Comparison of ENCODE assay signal across 11 mouse cellular contexts in genomic region chr11:120541907-120542306, GRCm38 (mm10). TPM values are rescaled to one million over a fixed set of nuclear protein-coding genes. Genes with fewer than 3 reads are reported as not detected.
DNase-seq lines count a peak whose midpoint lies in the region.
"Had no signal": no experiment of that assay in that cellular context is flagged by ENCODE, and none has a peak within 500 bp of the region (broad histone marks: within the 10 kb centered on the region; RNA-seq: fewer than 3 reads in every experiment).

No protein-coding gene starts in this region.

- H3K4me3 ChIP-seq in heart, embryonic 10.5 days, result no peak overlapping the region
- H3K4me3 ChIP-seq: embryonic facial prominence, embryonic 12.5 days; megakaryocyte, embryonic 14.5 days had no signal

- peaks cover 19% of the 10 kb centered on the region; the same call in 1 of the 2 replicates for H3K27me3 ChIP-seq in heart, embryonic 10.5 days (ENCODE audit: insufficient read depth, poor library complexity, severe bottlenecking)
- H3K27me3 ChIP-seq: embryonic facial prominence, embryonic 12.5 days had no signal

- H3K9me3 ChIP-seq in heart, embryonic 10.5 days, result no peaks in the 10 kb centered on the region
- H3K9me3 ChIP-seq: embryonic facial prominence, embryonic 12.5 days; megakaryocyte, embryonic 14.5 days had no signal

- H3K36me3 ChIP-seq in heart, embryonic 10.5 days, result peaks cover 43% of the 10 kb centered on the region

- H3K27ac ChIP-seq in heart, embryonic 10.5 days, result no peak overlapping the region
- H3K27ac ChIP-seq: embryonic facial prominence, embryonic 12.5 days had no signal

- peak; percentile 61 to 74 for DNase-seq in heart, adult 18-20 months
- DNase-seq in heart, embryonic 10.5 days (ENCODE audit: low spot score), result no peak
- DNase-seq in thymus, postnatal 14 days, result peak; percentile 30
- no peak for DNase-seq in thymus, adult 18-20 months
- DNase-seq in heart, postnatal 4 days, result peak; percentile 78
- DNase-seq in thymus, postnatal 36 days, result peak; percentile 29 to 32
- DNase-seq in T-cell, adult 2 months (ENCODE audit: low spot score), result no peak
- no peak for DNase-seq in ovary, postnatal 14 days (ENCODE audit: low spot score)

- H3K4me1 ChIP-seq in heart, embryonic 10.5 days, result peaks cover 43% of the 10 kb centered on the region

- WGBS in heart, embryonic 10.5 days, result 25% methylated on average over 4 of the region's 4 CpGs

RNA-seq across cellular contexts. Expression of gene Mcrip1, which starts 7.6 kb away (rescaled TPM):
- 10 to 100 TPM; 39.1 to 44.1 TPM for total RNA-seq in heart, adult 18-20 months (2021)
- 153 and 186 TPM in 2 replicates for polyA plus RNA-seq in heart, embryonic 10.5 days (2016; fragmentation: Nextera tagmentation; extraction: Ambion mirVana)
- 10 to 100 TPM; 76.5 to 82.6 TPM for total RNA-seq in heart, postnatal 4 days (2021)

RNA-seq across cellular contexts. Expression of gene Ppp1r27, which starts 9.0 kb away (rescaled TPM):
- under 1 TPM in 1 of 2 experiments, not detected in 1; 0.35 TPM for total RNA-seq in heart, adult 18-20 months (2021)
- polyA plus RNA-seq in heart, embryonic 10.5 days (2016; fragmentation: Nextera tagmentation; extraction: Ambion mirVana), result not detected in 2 replicates
- total RNA-seq in heart, postnatal 4 days (2021), result under 1 TPM in 1 of 2 experiments, not detected in 1; 0.83 TPM
- polyA plus RNA-seq: intestine, embryonic 16.5 days had no signal

RNA-seq across cellular contexts. Expression of gene Gcgr, which starts 11.4 kb away (rescaled TPM):
- total RNA-seq in heart, adult 18-20 months (2021), result under 1 TPM; 0.93 to 0.94 TPM
- 0.26 and 2.2 TPM in 2 replicates for polyA plus RNA-seq in heart, embryonic 10.5 days (2016; fragmentation: Nextera tagmentation; extraction: Ambion mirVana)
- 1 to 10 TPM; 1.7 to 1.8 TPM for total RNA-seq in heart, postnatal 4 days (2021)

RNA-seq across cellular contexts. Expression of gene P4hb, which starts 31.1 kb away (rescaled TPM):
- total RNA-seq in heart, adult 18-20 months (2021), result 100 to 1,000 TPM; 230 TPM
- polyA plus RNA-seq in heart, embryonic 10.5 days (2016; fragmentation: Nextera tagmentation; extraction: Ambion mirVana), result 550 and 670 TPM in 2 replicates
- total RNA-seq in heart, postnatal 4 days (2021), result 100 to 1,000 TPM; 353 to 365 TPM

RNA-seq across cellular contexts. Expression of gene Arhgdia, which starts 39.5 kb away (rescaled TPM):
- 100 to 1,000 TPM; 133 to 144 TPM for total RNA-seq in heart, adult 18-20 months (2021)
- 587 and 673 TPM in 2 replicates for polyA plus RNA-seq in heart, embryonic 10.5 days (2016; fragmentation: Nextera tagmentation; extraction: Ambion mirVana)
- 100 to 1,000 TPM; 296 to 308 TPM for total RNA-seq in heart, postnatal 4 days (2021)

Comparison
In these comparisons a context has a peak if more than half of its experiments do, and no peak if none do; other contexts are left out.
1. DNase-seq: peak in heart, adult 18-20 months (2 of 2), thymus, postnatal 14 days (single experiment), heart, postnatal 4 days (single experiment) and thymus, postnatal 36 days (2 of 2); none in heart, embryonic 10.5 days (single experiment), thymus, adult 18-20 months (0 of 2), T-cell, adult 2 months (single experiment) and ovary, postnatal 14 days (single experiment).